Mouse (Mus musculus): ENCODE measurements at regions not wholly inside any gene's neighbourhood (a gene's known extent, or its start where the extent isn't known, plus 50 kb on each side); places are given as distances from the start of the nearest gene placed in this dataset.

GRCm38 (mm10) chr12:12819746-12820145 lies 122.0 kb downstream of the Mycn start:
- DNase-seq (ENCODE audit: low read depth), result no peak

GRCm38 (mm10) chr12:12814693-12815092 lies 127.0 kb downstream of the Mycn start:
- DNase-seq (ENCODE audit: low read depth), result no peak

GRCm38 (mm10) chr12:12812873-12813272 lies 128.8 kb downstream of the Mycn start:
- DNase-seq (ENCODE audit: low read depth), result no peak

GRCm38 (mm10) chr12:12810943-12811342 lies 130.8 kb downstream of the Mycn start:
- no peak for DNase-seq (ENCODE audit: low read depth)

GRCm38 (mm10) chr12:12810159-12810885 lies 131.4 kb downstream of the Mycn start:
- DNase-seq (ENCODE audit: low read depth), result no peak

- DNase-seq (ENCODE audit: low read depth), result no peak
Observed at GRCm38 (mm10) chr12:12808120-12808519, 133.6 kb downstream of the Mycn start.

GRCm38 (mm10) chr12:12803602-12804001 lies 138.1 kb downstream of the Mycn start:
- no peak for DNase-seq (ENCODE audit: low read depth)

- no peak for DNase-seq (ENCODE audit: low read depth)
Observed at GRCm38 (mm10) chr12:12802396-12802795, 139.3 kb downstream of the Mycn start.

GRCm38 (mm10) chr12:12801700-12802099 lies 140.0 kb downstream of the Mycn start:
- DNase-seq (ENCODE audit: low read depth), result no peak

- no peak for DNase-seq (ENCODE audit: low read depth)
Observed at GRCm38 (mm10) chr12:12800120-12800519, 141.6 kb downstream of the Mycn start.

- no peak for DNase-seq (ENCODE audit: low read depth)
Observed at GRCm38 (mm10) chr12:12789052-12789451, 152.7 kb downstream of the Mycn start.

GRCm38 (mm10) chr12:12788263-12788852 lies 153.4 kb downstream of the Mycn start:
- DNase-seq (ENCODE audit: low read depth), result no peak

- no peak for DNase-seq (ENCODE audit: low read depth)
Observed at GRCm38 (mm10) chr12:12787608-12788262, 154.0 kb downstream of the Mycn start.

- no peak for DNase-seq (ENCODE audit: low read depth)
Observed at GRCm38 (mm10) chr12:12787161-12787560, 154.6 kb downstream of the Mycn start.

- no peak for DNase-seq (ENCODE audit: low read depth)
Observed at GRCm38 (mm10) chr12:12783699-12784605, 157.8 kb downstream of the Mycn start.

GRCm38 (mm10) chr12:12781526-12781925 lies 160.2 kb downstream of the Mycn start:
- no peak for DNase-seq (ENCODE audit: low read depth)

- no peak for DNase-seq (ENCODE audit: low read depth)
Observed at GRCm38 (mm10) chr12:12778563-12779256, 163.0 kb downstream of the Mycn start.

- DNase-seq (ENCODE audit: low read depth), result no peak
Observed at GRCm38 (mm10) chr12:12777422-12777821, 164.3 kb downstream of the Mycn start.

- no peak for DNase-seq (ENCODE audit: low read depth)
Observed at GRCm38 (mm10) chr12:12776783-12777182, 164.9 kb downstream of the Mycn start.

- DNase-seq (ENCODE audit: low read depth), result no peak
Observed at GRCm38 (mm10) chr12:12770970-12771369, 170.7 kb downstream of the Mycn start.

- DNase-seq (ENCODE audit: low read depth), result no peak
Observed at GRCm38 (mm10) chr12:12766510-12767304, 175.0 kb downstream of the Mycn start.
